ENCODE assay signal across 8 mouse cellular contexts in the genomic region with DNA sequence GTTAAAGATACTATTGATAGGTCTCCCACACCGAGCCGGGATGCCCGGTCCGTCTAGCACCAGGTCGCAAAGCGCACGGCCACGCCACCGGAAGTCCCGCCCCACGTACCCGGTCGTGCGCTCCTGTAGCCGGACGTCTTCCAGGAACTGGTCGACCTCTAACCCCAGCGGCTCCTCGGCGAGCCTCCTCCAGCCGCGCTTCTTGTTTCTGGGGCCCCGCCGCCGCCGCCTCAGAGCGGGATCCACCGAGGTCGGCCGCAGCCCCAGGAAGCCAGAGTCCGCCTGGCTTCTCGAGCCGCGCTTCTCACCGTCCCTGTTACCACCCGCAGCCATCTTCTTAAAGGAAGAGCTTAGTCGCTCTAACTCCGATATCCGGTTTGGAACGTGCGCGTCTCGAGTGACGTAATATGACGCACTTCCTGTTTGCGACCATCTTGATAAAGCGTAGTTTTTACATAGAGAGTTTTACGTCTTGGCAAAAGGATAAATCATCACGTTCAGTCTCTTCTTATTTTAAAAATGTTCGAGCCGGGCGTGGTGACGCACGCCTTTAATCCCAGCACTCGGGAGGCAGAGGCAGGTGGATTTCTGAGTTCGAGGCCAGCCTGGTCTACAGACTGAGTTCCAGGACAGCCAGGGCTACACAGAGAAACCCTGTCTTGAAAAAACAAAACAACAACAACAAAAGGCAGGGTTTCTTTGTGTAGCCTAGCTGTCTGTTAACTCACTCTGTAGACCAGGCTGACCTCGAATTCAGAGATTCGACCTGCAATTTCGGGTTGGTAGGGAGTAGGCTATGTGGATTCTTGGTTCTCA. TPM values are rescaled to one million over a fixed set of nuclear protein-coding genes. Genes with fewer than 3 reads are reported as not detected.
A peak's percentile ranks its signal among the peaks of the same experiment; 100 is the strongest.
DNase-seq lines count a peak whose midpoint lies in the region; ATAC-seq lines count a peak whose summit lies in the region.

Nop53 (minus strand) TSS at position 354 of the 816 bp plus-strand sequence.

- H3K9me3 ChIP-seq in hindbrain, embryonic 12.5 days (replicated peaks): no peaks in the 10 kb centered on the region

- ATAC-seq in hindbrain, embryonic 12.5 days (ENCODE audit: low FRiP score): peak; percentile 95

- peak within 1 kb of the TSS; percentile 74 for H3K4me3 ChIP-seq in hindbrain, embryonic 12.5 days

- H3K36me3 ChIP-seq in hindbrain, embryonic 12.5 days: peaks cover 36% of the 10 kb centered on the region

- WGBS in hindbrain, embryonic 12.5 days: 2% methylated on average over 59 of the region's 59 CpGs

- peak within 1 kb of the TSS; percentile 95 for H3K4me2 ChIP-seq in hindbrain, embryonic 12.5 days (replicated peaks)

- H3K27ac ChIP-seq in hindbrain, embryonic 12.5 days: peak within 1 kb of the TSS; percentile 89

- peak within 1 kb of the TSS; percentile 71 for H3K9ac ChIP-seq in hindbrain, embryonic 12.5 days

- H3K27me3 ChIP-seq in hindbrain, embryonic 12.5 days: no peaks in the 10 kb centered on the region

- peak; percentile 94 for DNase-seq in Muller cell, postnatal 12 days (ENCODE audit: inconsistent ontology term)
- peak; percentile 96 for DNase-seq in cerebellum, adult 9-11 months
- peak; percentile 86 to 90 for DNase-seq in frontal cortex, postnatal 10 days (ENCODE audit: low spot score in 2 of 2)
- peak; percentile 96 to 98 for DNase-seq in layer of hippocampus, postnatal 14 days (ENCODE audit: low spot score in 2 of 2)
- peak; percentile 93 for DNase-seq in lung, postnatal 14 days
- peak; percentile 98 for DNase-seq in retina, adult 2 months (ENCODE audit: low read depth, low spot score)
- peak; percentile 85 to 86 for DNase-seq in thymus, postnatal 36 days

- peaks cover 23% of the 10 kb centered on the region for H3K4me1 ChIP-seq in hindbrain, embryonic 12.5 days

RNA-seq across cellular contexts. Expression of gene Nop53, which starts in this region (rescaled TPM):
- 157 and 167 TPM in 2 replicates for polyA plus RNA-seq in hindbrain, embryonic 12.5 days (2016; fragmentation: Nextera tagmentation; extraction: Ambion mirVana)
- total RNA-seq in layer of hippocampus, postnatal 14 days (2021): 100 to 1,000 TPM; 109 to 115 TPM

Comparison
In these comparisons a context has a peak if more than half of its experiments do, and no peak if none do; other contexts are left out.
1. Peak in every context shown above with its lines: DNase-seq, ATAC-seq, H3K4me3 ChIP-seq and H3K27ac ChIP-seq.